Mouse (Mus musculus) cerebellum, adult 2 months (tissue): ENCODE results near the gene Abtb1. TPM values are rescaled to one million over a fixed set of nuclear protein-coding genes. Genes with fewer than 3 reads are reported as not detected.

Experiments
- DNase-seq, 2 experiments: peaks; one replicate each; pipeline ENCODE4 v3.0.0; 2021
- H3K27ac ChIP-seq: fragments of 200-500 bp; 2 replicates; pipeline ENCODE4 v1.5.1; 2012; ENCODE audit warnings: low read length, control low read depth, inconsistent platforms; ENCODE audit not compliant: insufficient read depth
- H3K27me3 ChIP-seq: fragments of 200-500 bp; 2 replicates; pipeline ENCODE4 v1.6.1; 2012; ENCODE audit warnings: inconsistent platforms, mild to moderate bottlenecking, low read length, moderate library complexity; ENCODE audit not compliant: control insufficient read depth, insufficient read depth
- H3K4me1 ChIP-seq: fragments of 200-500 bp; 2 replicates; pipeline ENCODE4 v1.6.1; 2011; ENCODE audit warnings: low read length; ENCODE audit not compliant: control insufficient read depth, insufficient read depth
- H3K4me3 ChIP-seq: fragments of 200-500 bp; replicated peaks from 2 replicates; pipeline ENCODE3; 2011; ENCODE audit warnings: mild to moderate bottlenecking, low read depth, low read length, control low read depth; ENCODE audit not compliant: insufficient read depth
- CTCF ChIP-seq: fragments of 200-500 bp; IDR thresholded peaks from 2 replicates; pipeline ENCODE4 v1.5.1; 2011; ENCODE audit warnings: low read depth, mild to moderate bottlenecking, control low read depth, low read length, moderate library complexity, borderline replicate concordance; ENCODE audit not compliant: insufficient read depth
- POLR2A ChIP-seq: fragments of 200-500 bp; IDR thresholded peaks from 2 replicates; pipeline ENCODE4 v1.6.1; 2011; ENCODE audit warnings: low read length, control low read depth, borderline replicate concordance; ENCODE audit not compliant: insufficient read depth
- WGBS: fragments of 180-500 bp; shearing (Covaris S2); methylation state at CpG from one replicate; pipeline ENCODE4 v1.1.7; 2018; 5-methylcytosine and 5-hydroxymethylcytosine counted together
- polyA plus RNA-seq: library from polyadenylated mRNA; depleted of rRNA; stranded (reverse); fragments of >200 nt; gene quantifications from 2 replicates; pipeline ENCODE4 v1.2.3, GENCODE M21; 2012

Abtb1 gene
- polyA plus RNA-seq, 1 experiment, result 116 TPM

GRCm38 (mm10) chr6:88840791-88841513 lies 832 bp downstream of the Abtb1 start:
- 52% methylated on average over 9 of the region's 9 CpGs for WGBS
- TF ChIP-seq POLR2A, result no peak
- no peak for TF ChIP-seq CTCF
- DNase-seq, result peak in 1 of 2 experiments; percentile 37

DNA sequence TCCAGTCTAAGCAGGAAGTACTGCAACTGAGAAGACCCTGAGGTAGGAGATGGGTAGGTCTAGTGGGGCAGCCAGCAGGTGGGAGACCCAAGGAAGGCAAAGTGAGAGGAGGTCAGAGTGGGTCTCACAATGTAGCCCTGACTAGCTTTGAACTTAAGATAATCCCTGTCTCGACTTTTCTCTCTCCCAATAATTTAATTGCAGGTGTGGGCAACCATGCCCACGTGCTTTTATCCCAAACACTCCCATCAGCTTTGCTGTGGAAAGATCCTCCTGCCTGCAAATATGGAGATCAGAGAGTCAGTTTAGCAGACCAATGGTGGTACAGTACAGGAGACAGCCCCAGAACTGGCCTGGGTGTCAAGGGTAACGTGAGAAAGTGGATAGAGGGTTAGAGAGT lies 1.6 kb downstream of the Abtb1 start:
- Histone ChIP-seq H3K4me1 (peaks cover 44% of the 10 kb centered on the region), H3K27me3 (no peaks in the 10 kb centered on the region), H3K4me3 (peak overlapping the region; percentile 11), H3K27ac (0 out of 2 replicates have a peak overlapping the region, but pooled peaks have one; percentile 20)
- WGBS, result 67% methylated on average over 3 of the region's 3 CpGs
- peak in 1 of 2 experiments; percentile 15 for DNase-seq
- TF ChIP-seq POLR2A (no peak), CTCF (no peak)

More at GRCm38 (mm10) chr6:88840791-88841513, 832 bp downstream of the Abtb1 start:
- Histone ChIP-seq H3K4me1 (peaks cover 37% of the 10 kb centered on the region), H3K27me3 (no peaks in the 10 kb centered on the region), H3K27ac (peak overlapping the region; percentile 55), H3K4me3 (peak overlapping the region; percentile 96)

DNA sequence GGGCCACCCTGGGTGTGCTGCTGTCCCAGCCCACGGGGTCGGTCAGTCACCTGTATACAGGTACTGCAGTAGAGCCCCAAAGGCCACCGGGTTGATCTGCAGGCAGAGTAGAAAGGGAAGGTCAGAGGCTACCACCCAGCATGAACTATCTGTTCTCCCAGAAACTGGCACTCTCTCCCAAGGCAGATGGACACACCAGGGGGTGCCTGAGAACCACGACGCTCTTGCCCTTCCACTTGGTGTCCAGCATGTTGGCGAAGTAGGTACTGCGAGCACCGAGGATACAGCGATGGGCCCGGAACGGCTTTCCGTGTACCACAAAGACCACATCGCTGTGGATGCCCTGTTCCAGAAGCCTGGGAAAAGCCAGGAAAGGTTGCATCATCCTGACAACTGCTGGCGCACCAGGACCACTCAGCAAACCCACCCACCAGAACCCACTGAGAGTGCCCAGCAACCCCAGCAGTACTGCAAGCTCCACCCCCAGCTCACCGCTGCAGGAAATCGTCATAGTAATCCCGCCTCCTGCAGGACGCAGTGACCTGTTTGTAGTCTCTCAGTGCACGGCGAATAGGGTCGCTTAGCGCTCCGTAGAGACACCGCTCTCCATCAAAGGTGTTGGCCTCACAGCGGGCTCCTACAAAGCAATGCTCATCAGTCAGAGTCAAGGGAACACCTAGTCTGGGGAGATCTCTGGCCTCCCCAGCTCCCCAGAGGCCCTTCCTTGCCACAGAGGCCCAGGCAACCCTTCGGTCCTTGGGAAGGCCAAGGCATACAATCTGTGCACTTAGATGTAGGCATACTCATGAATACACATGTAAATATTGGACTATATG lies 2.4 kb downstream of the Abtb1 start:
- no peaks in the 10 kb centered on the region for H3K27me3 ChIP-seq
- WGBS, result 34% methylated on average over 26 of the region's 26 CpGs
- H3K27ac ChIP-seq, result peak overlapping the region; percentile 20; the same call in 1 of the 2 replicates
- H3K4me3 ChIP-seq, result peak overlapping the region; percentile 4
- DNase-seq, result peak; percentile 75 to 76
- peaks cover 53% of the 10 kb centered on the region for H3K4me1 ChIP-seq
- TF ChIP-seq CTCF (no peak), POLR2A (no peak)

- Histone ChIP-seq H3K4me3 (no peak overlapping the region), H3K27ac (0 out of 2 replicates have a peak overlapping the region, but pooled peaks have one; percentile 6), H3K4me1 (peaks cover 60% of the 10 kb centered on the region), H3K27me3 (no peaks in the 10 kb centered on the region)
- TF ChIP-seq POLR2A (no peak), CTCF (no peak)
- 66% methylated on average over 10 of the region's 10 CpGs for WGBS
- DNase-seq, result no peak
Observed at GRCm38 (mm10) chr6:88838613-88839012, 3.2 kb downstream of the Abtb1 start.

DNA sequence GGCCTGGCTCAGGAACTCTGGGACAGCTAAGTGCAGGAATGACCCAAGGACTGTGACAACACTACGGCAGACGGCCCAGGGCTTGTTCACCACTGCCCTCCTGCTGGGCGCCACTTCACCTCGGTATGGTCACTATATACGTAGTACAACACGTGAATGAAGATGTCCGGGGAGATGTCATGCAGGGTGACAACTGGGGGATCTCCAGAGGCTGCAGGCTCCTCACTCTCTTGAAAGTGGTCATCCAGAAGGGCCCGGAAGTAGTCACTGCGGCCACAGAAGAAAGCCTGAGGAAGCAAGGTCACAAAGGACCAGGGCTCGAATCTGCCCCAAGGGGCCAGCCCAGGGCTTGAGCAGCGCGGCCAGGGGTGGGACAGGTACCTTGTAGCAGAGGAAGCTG lies 3.8 kb downstream of the Abtb1 start:
- WGBS, result 77% methylated on average over 12 of the region's 12 CpGs
- H3K27ac ChIP-seq, result no peak overlapping the region
- H3K4me3 ChIP-seq, result no peak overlapping the region
- TF ChIP-seq CTCF, result no peak
- no peak for TF ChIP-seq POLR2A
- DNase-seq, result no peak
- H3K27me3 ChIP-seq, result no peaks in the 10 kb centered on the region
- peaks cover 63% of the 10 kb centered on the region for H3K4me1 ChIP-seq

GRCm38 (mm10) chr6:88836178-88836819 lies 5.5 kb downstream of the Abtb1 start:
- Histone ChIP-seq H3K4me1 (peaks cover 64% of the 10 kb centered on the region), H3K27ac (no peak overlapping the region), H3K4me3 (no peak overlapping the region), H3K27me3 (no peaks in the 10 kb centered on the region)
- 39% methylated on average over 28 of the region's 28 CpGs for whole genome bisulfite sequencing
- TF ChIP-seq CTCF (no peak), POLR2A (no peak)
- no peak for DNase-seq

GRCm38 (mm10) chr6:88835047-88835446 lies 6.7 kb downstream of the Abtb1 start:
- Histone ChIP-seq H3K4me1 (peaks cover 61% of the 10 kb centered on the region), H3K27ac (no peak overlapping the region), H3K27me3 (no peaks in the 10 kb centered on the region), H3K4me3 (no peak overlapping the region)
- no peak for DNase-seq
- TF ChIP-seq CTCF, result no peak
- TF ChIP-seq POLR2A, result no peak
- 25% methylated on average over 5 of the region's 5 CpGs for WGBS
